Mouse (Mus musculus) adrenal gland, adult (tissue): ENCODE measurements around the gene Vdr.

Source experiments
- DNase-seq, 2 experiments: peaks; one replicate each; pipeline ENCODE4 v3.0.0; 2022 to 2023; ENCODE audit warnings: low spot score in 1 of 2; ENCODE audit not compliant: inconsistent age in 2 of 2

Gene Vdr

DNA sequence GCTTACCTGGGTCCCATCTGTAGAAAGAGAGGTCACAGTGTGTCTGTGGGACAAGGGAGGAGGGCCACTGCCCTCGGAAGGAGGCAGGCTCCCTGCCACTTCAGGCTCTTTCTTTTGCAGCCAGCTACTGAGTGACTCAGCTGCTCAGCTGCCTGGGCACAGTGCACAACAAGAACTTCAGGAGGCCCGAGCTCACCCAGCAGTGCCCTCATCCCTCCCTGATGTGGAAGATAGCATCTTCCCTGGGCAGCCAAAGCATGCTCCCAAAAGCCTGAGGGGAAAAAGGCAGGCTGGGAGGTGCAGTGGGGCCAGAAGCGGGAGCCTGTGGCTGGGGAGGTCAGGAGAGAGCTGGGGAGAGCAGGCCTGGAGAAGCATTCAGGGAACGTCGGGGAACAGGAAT is 95.7 kb downstream of the Vdr start:
- DNase-seq: peak; percentile 73 to 88

DNA sequence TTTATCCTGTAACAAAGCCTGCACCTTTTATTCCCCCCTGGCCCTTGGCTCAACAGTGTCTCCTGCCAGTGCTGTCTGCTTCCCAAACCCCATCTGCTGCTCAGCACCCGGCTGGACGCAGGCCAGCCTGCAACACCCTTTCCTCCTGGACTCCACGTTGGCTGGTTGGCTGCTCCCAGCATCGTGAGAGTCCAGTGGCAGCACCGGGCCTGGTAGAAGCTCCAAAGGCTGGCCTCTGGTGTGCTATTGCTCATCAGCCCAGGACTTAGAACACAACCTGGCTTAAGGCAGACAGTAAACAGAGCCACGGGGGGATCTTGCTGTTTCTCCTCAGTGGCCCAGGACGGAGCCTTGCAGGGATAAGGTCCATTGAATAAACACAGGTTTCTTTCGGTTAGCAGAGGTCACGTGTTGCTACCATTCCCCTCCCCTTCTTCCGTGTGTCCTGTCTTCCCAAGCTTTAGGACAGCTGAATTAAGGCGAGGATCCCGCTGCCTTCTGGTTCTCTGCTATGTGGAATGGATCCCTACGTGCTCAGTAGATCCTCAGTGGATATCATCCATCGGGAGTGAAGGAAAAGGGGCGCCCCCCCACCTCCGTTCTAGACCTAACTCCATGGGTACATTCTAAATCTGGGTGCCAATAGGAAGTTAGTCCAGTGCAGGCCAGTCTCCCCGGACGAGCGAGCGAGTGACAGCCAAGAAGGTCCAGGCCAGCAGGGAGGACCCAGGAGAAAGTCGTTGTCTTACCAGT is 96.8 kb downstream of the Vdr start:
- peak in 1 of 2 experiments; percentile 81 for DNase-seq

DNA sequence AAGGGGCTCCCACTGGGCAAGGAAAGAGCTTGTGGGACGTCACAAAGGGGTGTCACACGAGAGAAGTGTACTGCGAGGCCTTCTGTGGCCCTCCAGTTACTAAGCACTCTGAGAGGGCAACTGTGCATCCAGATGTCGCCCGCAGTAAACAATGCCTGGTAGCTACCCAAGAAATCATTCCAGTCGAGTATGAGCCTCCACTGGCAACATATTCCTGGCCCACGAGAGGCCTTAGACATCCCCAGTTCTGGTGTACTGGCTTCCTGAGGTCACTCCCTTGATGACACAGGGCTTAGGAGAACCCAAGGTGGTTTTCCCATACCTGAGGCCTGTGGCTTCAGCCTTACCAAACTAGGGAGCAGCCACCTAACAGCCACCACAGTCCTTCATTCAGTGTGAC is 97.6 kb downstream of the Vdr start:
- DNase-seq: peak in 1 of 2 experiments; percentile 60

DNA sequence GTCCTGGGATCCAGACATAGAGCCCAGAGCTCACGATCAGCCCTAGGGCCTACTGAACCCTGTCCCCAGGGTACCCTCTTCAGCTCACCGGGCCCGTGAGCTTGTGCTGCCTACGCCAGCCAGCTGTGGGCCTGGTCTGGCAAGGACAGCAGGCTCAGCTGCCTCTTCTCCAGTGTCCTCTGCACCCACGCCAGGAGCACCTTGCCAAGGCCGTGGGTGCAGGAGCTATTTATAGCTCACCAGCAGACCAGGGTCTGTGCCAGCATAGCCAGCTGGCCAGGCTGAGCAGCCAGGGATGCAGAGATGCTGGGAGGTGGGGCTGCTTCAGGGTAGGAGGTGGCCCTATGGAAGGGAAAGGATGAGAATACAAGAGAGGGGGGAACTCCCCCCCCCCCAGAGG is 98.3 kb downstream of the Vdr start:
- DNase-seq: peak; percentile 89 to 94

DNA sequence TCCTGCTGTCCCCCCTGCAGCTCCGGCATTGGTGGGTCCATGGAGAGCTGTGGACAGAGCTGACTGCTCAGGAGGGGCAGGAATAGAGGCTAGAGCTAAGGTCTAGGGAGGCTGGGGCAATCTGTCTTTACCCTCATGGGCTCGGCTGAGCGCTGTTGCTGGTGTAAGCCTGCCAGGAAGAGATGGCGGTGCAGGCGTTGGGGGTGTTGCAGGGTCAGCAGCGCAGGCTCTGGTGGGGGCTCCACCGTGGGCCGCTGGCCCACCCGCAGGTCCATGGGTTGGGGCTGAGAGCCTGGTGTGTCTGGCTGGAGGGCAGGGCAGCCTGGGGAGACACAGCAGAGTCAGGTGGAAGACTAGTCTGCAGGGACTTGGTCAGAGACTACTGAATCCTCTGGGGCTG is 99.1 kb downstream of the Vdr start:
- DNase-seq: no peak

DNA sequence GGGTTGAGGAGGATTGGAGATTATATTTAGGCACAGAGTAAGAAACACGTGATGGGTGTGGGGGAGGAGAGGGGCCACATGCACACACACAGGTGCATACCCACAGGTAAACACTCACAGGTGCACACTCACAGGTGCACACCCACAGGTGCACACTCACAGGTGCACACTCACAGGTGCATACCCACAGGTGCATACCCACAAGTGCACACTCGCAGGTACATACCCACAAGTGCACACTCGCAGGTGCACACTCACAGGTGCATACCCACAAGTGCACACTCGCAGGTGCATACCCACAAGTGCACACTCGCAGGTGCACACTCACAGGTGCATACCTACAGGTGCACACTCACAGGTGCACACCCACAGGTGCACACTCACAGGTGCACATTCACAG is 100.0 kb downstream of the Vdr start:
- DNase-seq: no peak

DNA sequence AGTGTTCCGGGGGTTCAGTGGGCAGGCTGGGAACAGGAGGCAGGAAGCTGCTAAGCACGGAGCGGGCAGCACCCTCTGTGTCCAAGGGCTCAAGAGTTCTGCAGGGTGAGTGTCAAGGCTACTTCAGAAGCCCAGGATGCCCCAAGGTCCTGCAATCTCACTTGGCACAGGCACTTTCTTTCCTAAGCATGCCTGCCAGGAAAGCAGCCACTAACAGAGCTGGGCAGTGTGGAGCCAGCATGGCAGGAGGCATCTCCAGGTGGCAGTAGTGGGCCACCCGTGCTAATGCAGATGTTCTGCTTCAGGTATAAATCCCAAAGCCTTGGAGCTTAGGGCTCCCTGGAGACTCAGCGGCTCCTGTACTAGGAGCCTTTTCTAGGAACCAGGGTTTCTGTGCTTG is 100.5 kb downstream of the Vdr start:
- peak; percentile 86 to 92 for DNase-seq

DNA sequence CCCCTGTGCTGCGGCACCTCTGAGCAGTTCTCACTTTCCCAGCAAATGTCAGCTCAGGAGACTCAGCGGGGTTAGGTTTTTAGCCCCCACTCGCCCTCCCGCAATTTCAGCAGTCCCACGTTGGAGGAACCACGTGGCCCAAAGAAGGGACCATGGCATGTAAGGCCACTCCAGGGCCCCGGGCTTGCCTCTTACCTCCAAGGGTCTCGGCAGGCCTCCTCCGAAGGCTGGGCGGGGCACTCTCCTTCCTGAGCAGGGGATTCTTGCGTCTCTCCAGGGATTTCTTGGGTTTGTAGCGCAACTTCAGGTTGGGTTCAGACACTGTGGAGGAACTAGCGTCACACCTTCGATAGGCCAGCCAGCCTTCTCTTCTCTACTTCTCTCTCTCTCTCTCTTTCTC is 101.2 kb downstream of the Vdr start:
- DNase-seq: no peak

DNA sequence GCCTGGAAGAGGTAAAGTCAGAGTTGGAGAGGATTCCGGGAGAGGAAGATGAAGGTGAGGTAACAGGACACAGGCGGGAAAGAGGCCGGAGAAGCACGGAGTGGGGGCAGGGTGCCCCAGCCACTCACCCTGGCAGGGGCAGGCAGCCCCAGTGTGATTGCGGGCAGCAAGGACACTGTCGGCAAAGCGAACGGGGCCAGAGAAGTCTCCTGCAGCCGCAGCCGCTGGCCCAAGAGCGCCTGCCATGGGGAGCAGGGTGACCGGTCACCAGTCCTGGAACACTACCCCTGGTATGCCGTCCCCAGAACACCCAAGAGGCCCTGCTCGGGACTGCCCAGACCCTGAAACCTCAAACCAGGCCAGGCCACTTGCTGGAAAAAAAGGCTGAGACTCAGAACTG is 101.9 kb downstream of the Vdr start:
- DNase-seq: peak in 1 of 2 experiments; percentile 79

DNA sequence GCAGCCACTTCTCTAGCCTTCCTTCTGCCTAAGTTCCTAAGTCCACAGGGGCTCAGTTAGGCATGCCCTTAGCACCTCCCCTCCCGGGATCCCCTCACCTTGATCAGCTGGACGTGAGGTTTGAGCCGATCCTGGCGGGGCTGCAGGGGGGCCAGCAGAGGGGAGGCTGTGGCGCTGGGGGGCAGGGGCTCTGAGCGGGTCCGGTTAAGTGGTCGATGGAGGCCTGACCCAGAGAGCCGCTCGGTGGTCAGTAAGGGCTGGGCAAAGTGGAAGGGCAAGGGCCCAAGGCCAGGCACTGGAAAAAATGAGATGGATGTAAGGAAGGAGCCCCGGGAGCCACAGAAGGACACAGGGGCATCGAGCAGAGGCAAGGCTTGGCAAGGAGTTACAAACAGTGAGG is 102.6 kb downstream of the Vdr start:
- DNase-seq: no peak
